Mouse (Mus musculus) urinary bladder, postnatal 25 days (tissue): ENCODE measurements around the gene Mea1.
A peak's percentile ranks its signal among the peaks of the same experiment; 100 is the strongest.

Source experiments
- DNase-seq: peaks from one replicate; pipeline ENCODE4 v3.0.0; 2022; ENCODE audit warnings: low spot score

Gene Mea1

GRCm38 (mm10) chr17:46678416-46678815, at the start of gene Mea1:
Mea1 (plus strand) TSS chr17:46678793.
- no peak for DNase-seq

DNA sequence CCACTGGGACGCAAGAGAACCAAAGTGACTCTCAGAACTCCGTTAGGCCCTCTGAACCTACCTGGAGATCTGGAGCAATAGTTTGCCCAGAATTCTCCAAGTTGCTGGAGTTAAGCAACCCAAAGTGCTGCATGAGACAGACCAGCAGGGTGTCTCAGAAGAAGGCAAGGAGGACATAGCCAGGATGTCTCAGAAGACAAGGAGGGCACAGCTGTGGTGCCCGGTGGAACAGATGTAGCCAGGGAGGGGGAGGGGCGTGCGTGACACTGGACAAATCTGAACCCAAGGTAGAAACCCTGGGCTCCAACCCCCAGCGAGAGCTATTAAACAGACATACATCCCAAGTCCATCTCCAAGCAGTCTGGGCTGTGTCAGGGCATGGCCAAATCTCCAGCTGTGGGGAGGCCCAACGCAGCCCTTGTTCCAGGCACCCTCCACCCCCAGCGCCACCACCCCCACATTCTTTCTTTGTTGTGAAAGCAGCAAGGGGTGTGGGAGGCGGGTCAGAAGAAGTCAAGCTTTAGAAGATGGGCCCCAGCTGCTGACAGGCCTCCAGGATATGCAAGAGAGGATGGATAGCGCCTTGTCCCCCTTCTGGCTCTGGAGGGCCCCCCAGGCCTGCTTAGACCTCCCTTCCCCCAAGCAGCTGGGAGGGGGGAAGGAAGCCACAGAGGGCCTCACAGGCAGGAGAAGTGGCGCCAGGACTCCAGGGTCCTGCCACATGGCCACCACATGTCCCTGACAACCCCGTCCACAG, 48.7 kb upstream of the Mea1 start:
- no peak for DNase-seq

DNA sequence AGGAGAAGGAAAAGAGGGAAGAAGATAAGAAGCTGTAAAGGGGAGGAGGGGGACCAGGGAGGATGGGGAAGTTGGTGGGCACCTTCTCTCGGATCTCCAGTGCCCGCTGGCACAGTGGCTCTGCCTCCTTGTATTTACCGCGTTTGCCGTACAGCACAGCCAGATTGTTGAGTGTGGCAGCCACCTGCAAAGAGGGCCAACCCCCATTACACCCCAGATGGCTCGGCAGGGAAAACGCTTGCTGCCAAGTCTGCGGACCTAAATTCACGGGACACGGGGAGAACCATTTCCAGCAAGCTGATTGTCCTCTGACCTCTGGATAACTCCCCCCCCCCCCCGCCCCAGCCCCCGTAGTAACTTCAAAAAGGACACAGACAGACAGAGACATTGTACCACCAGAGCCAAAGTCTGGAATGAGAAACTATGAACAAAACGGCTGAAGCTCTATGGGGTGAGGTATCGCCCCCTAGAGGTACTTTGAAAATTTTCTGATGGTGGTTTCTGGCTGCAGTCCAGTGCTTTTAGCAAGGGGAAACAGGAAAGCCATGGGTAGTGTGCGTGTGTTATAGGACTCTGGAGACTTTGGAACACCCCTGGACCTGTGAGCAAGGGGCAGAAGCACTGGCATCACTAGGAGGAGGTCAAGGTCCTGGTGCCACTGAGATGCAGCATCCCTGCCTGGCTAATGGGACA, 41.6 kb upstream of the Mea1 start:
- DNase-seq: peak; percentile 46

DNA sequence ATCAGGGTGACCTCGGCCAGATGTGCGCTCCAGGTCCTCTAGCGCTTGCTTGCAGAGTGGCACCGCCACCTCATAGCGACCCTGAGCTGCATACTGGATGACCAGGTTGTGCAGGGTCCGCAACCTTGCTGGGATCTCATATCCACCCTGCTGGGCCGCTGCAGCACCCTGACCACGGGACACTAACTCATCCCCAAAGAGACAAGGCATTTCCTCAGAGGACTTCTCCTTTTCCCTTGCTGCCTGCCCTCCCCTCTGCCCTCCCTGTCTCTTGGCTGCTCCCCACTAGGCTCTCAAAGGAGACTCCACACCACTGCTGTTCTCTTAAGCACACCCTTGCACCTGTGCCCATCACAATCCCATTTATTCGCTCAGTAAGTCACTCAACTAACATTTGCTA, 38.7 kb upstream of the Mea1 start:
- no peak for DNase-seq

DNA sequence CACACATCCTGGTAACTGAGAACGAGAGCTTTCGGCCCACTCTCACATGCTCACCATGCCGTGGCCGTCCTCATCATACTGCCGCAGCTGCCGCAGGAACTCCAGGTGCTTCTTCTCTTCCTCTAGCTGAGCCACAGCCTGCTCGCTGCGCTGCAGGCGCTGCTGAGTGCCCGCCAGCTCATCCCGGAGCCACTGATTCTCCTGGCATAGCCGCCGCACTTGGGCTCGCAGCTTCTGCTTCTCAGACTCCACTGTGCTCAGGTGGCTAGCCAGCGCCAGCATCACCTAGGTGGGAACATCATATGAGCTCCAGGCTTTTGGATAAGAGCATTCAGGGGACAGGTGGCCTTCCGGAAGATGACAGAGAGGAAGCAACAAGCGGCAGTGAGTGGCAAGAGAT, 36.5 kb upstream of the Mea1 start:
- no peak for DNase-seq

GRCm38 (mm10) chr17:46644152-46644805, 34.3 kb upstream of the Mea1 start:
- DNase-seq: no peak

GRCm38 (mm10) chr17:46644916-46645475, 33.6 kb upstream of the Mea1 start:
- DNase-seq: peak; percentile 54

GRCm38 (mm10) chr17:46645561-46646321, 32.9 kb upstream of the Mea1 start, which contains the start of the genes Klc4 and Mrpl2:
Klc4 (minus strand) TSS chr17:46646022.
Mrpl2 (plus strand) TSS chr17:46646229.
- DNase-seq: peak; percentile 98

GRCm38 (mm10) chr17:46646322-46646662, 32.3 kb upstream of the Mea1 start:
- DNase-seq: no peak

DNA sequence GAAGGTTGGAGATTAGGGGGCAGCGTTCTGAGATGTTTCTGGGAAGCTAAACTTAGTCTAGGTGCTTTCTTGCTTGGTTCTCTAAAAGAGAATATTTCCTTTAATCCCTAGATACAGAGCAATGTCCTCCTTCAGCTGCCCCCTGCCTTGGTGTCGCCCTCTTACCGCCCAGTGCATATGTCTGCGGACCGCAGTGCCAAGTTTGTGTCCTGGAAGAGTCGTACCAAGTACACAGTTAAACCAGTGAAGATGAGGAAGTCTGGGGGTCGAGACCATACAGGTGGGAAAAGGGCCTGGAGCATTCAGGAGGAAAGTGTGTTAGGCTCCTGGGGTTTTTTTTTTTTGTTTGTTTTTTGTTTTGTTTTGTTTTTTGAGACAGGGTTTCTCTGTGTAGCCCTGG, 31.3 kb upstream of the Mea1 start:
- DNase-seq: no peak

DNA sequence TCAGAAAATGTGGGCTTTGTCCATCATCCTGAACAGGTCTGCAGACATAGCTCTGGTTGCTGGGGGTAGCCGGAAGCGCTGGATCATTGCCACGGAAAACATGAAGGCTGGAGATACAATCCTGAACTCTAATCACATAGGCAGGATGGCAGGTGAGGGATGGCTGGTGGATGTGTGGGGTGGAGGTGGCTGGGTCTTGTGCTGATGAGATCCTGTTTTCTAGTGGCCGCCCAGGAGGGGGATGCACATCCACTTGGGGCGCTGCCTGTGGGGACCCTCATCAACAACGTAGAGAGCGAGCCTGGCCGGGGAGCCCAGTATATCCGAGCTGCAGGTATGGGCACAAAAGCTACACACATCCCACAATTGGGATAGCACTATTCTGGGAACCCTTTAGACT, 30.2 kb upstream of the Mea1 start:
- no peak for DNase-seq

DNA sequence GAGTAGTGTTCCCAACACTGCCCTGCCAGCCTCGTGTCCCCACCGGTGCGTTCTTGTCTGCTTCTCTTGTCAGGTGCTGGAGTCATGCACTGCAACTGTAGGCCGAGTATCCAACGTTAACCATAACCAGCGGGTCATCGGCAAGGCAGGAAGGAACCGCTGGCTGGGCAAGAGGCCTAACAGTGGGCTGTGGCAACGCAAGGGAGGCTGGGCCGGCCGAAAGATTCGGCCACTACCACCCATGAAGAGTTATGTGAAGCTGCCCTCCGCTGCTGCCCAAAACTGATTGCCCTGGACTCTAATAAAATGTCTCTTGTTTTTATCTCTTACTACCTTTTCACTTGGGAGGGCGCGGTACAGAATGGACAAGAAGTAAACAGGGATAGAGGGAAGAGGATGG, 28.8 kb upstream of the Mea1 start:
- DNase-seq: no peak

- DNase-seq: peak; percentile 80
Measured at GRCm38 (mm10) chr17:46650232-46651031, 28.2 kb upstream of the Mea1 start, which contains the start of gene Cul7. Cul7 (plus strand) TSS chr17:46650337.

- no peak for DNase-seq
Measured at GRCm38 (mm10) chr17:46651292-46651691, 27.3 kb upstream of the Mea1 start.

DNA sequence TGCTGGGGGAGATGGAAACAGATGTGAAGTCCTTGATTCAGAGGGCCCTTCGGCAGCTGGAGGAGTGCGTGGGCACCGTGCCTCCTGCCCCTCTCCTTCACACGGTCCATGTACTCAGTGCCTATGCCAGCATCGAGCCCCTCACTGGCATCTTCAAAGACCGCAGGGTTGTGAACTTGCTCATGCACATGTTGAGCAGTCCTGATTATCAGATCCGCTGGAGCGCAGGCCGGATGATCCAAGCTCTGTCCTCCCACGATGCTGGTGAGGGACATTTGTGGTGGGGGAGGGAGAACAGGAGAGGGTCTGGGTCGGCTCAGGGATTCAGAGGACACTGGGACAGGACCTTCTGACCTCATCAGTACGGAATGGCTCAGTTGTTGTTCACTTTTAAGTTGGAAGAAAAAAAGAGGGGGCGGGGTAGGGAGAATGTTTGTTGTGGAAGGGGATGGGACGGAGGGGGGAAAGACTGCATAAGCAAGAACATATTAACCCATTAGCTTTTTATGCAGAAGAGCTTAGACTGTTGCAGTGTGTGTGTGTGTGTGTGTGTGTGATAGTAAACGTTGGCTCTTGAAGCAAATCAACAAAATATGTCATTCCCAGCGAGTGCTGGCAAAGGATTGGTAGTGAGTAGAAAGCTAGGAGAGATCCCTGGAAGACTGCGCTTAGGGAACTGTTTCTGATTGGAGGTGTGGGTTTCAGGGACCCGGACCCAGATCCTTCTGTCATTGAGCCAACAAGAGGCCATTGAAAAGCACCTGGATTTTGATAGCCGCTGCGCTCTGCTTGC, 26.6 kb upstream of the Mea1 start:
- no peak for DNase-seq

- DNase-seq: no peak
Measured at GRCm38 (mm10) chr17:46656054-46656453, 22.5 kb upstream of the Mea1 start.

- DNase-seq: no peak
Measured at GRCm38 (mm10) chr17:46661351-46661750, 17.2 kb upstream of the Mea1 start.

- no peak for DNase-seq
Measured at GRCm38 (mm10) chr17:46661981-46662380, 16.6 kb upstream of the Mea1 start.

DNA sequence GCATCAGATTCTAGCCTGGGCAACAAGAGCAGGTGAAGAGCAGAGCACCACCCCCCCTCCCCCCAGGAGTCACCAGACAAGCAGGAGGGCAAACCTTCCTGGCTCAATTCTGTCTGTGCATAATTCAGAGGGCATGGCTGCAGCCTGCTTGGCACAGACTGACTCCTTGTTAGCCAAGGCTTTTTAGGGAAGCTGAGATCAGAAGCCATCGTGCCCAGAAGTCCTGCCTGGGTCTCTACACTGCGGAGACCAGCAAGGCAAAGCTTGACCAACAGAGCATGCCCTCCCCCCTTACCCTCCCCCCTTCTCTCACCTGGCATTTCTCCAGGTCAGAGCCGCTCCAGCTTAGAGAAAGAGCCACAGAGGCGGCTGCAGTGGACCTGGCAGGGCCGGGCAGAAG, 15.9 kb upstream of the Mea1 start:
- no peak for DNase-seq

DNA sequence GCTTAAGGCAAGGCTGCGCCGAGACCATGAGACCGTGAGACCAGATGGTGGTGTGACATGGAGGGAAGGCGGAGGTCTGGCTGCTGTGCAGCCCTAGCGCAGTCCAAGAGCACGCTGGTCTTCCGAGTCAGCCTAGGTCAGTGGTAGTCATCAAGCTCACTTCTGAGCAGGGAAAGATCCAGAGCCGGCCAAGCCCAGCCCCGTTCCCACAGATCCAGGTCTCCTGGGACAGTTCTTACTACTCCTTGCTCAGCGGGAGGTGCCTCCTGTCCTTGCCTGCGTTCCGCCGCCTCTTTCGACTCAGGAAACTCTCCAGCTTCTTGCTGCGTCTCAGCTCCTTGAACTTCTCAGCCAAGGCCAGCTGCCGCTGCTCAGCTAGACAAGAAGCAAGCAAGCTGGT, 10.9 kb upstream of the Mea1 start:
- no peak for DNase-seq
